18 mouse cellular contexts compared by ENCODE assay signal in genomic region chr7:36848279-36848678, GRCm38 (mm10).
DNase-seq lines count a peak whose midpoint lies in the region; TF ChIP-seq lines count a peak whose summit lies in the region.
"Had no signal": no experiment of that assay in that cellular context is flagged by ENCODE, and none has a peak within 500 bp of the region (broad histone marks: within the 10 kb centered on the region; RNA-seq: fewer than 3 reads in every experiment).

No protein-coding gene starts in this region.

- no peak for TF ChIP-seq POLR2A in heart, adult 2 months (IDR thresholded peaks at IDR 0.05; ENCODE audit: insufficient read depth, low read depth, low read length)

- TF ChIP-seq EP300 in heart, adult 2 months (IDR thresholded peaks at IDR 0.05; ENCODE audit: insufficient read depth, low read depth, low read length): no peak

- H3K9ac ChIP-seq in heart, adult 2 months (ENCODE audit: low read depth, low read length): no peak overlapping the region
- H3K9ac ChIP-seq: embryonic facial prominence, embryonic 13.5 days; embryonic facial prominence, embryonic 15.5 days had no signal

- no peaks in the 10 kb centered on the region for H3K27me3 ChIP-seq in heart, adult 2 months (ENCODE audit: control insufficient read depth, insufficient read depth, low read length)
- H3K27me3 ChIP-seq: embryonic facial prominence, embryonic 13.5 days had no signal

- H3K4me3 ChIP-seq in heart, adult 2 months: no peak overlapping the region
- H3K4me3 ChIP-seq: embryonic facial prominence, embryonic 13.5 days; embryonic facial prominence, embryonic 15.5 days; erythroblast, embryonic 14.5 days had no signal

- no peaks in the 10 kb centered on the region for H3K36me3 ChIP-seq in heart, adult 2 months (ENCODE audit: control insufficient read depth, insufficient read depth, low read length)
- H3K36me3 ChIP-seq: embryonic facial prominence, embryonic 13.5 days; embryonic facial prominence, embryonic 15.5 days had no signal

- intact Hi-C loops in heart, adult 2 months (cut with DNase I): loop anchor here (5.0 kb wide), 1 partner anchor 49 kb away; no protein-coding TSS in a partner anchor

- no peak overlapping the region for H3K27ac ChIP-seq in heart, adult 2 months
- H3K27ac ChIP-seq: embryonic facial prominence, embryonic 13.5 days; embryonic facial prominence, embryonic 15.5 days had no signal

- no peaks in the 10 kb centered on the region for H3K79me2 ChIP-seq in heart, adult 2 months (replicated peaks; ENCODE audit: control insufficient read depth, insufficient read depth, low read length)

- no peak for TF ChIP-seq CTCF in heart, adult 2 months (IDR thresholded peaks at IDR 0.05)

- 70% methylated on average over 2 of the region's 2 CpGs for WGBS in heart, adult 2 months

- H3K4me1 ChIP-seq in heart, adult 2 months (ENCODE audit: control insufficient read depth, insufficient read depth, low read length): no peaks in the 10 kb centered on the region; the same call in 1 of the 2 replicates
- H3K4me1 ChIP-seq: embryonic facial prominence, embryonic 13.5 days; embryonic facial prominence, embryonic 15.5 days had no signal

- peak; percentile 93 for DNase-seq in heart, adult 11 months
- no peak for DNase-seq in heart, postnatal 4 days
- DNase-seq in heart, adult 8-10 months (ENCODE audit: low spot score): peak; percentile 3
- no peak for DNase-seq in heart, adult 2 months
- peak; percentile 8 for DNase-seq in testis, postnatal 14 days (ENCODE audit: low spot score)
- no peak for DNase-seq in testis, postnatal 10 days (ENCODE audit: low spot score)
- DNase-seq: adrenal gland, adult 2 months; adrenal gland, postnatal 10 days; adrenal gland, postnatal 25 days; cerebellum, adult 11 months; cerebellum, adult 18-20 months; cerebellum, adult 8-10 months; cerebellum, adult 9-11 months; cerebellum, postnatal 14 days; cerebellum, postnatal 36 days had no signal

Comparison
In these comparisons a context has a peak if more than half of its experiments do, and no peak if none do; other contexts are left out.
1. DNase-seq: peak in heart, adult 11 months (single experiment), heart, adult 8-10 months (single experiment) and testis, postnatal 14 days (single experiment); none in heart, postnatal 4 days (single experiment), heart, adult 2 months (0 of 2) and testis, postnatal 10 days (single experiment).